Mouse (Mus musculus): ENCODE results near the gene Acd. TPM values are rescaled to one million over a fixed set of nuclear protein-coding genes. Genes with fewer than 3 reads are reported as not detected.
A peak's percentile ranks its signal among the peaks of the same experiment; 100 is the strongest.

The Acd gene
- polyA plus RNA-seq, 1 experiment from 2014 or later, result 22.4 TPM

GRCm38 (mm10) chr8:105725726-105726125 is 24.8 kb upstream of the Acd start:
- WGBS (ENCODE audit: insufficient replicate concordance), result 77% methylated on average over 5 of the region's 5 CpGs
- H3K4me3 ChIP-seq (ENCODE audit: low read depth, low read length), result no peak overlapping the region
- no peaks in the 10 kb centered on the region for H3K4me1 ChIP-seq (ENCODE audit: insufficient read depth)
- ATAC-seq (no peak), DNase-seq (no peak)
- H3K36me3 ChIP-seq (replicated peaks; ENCODE audit: insufficient read depth, low read length), result no peaks in the 10 kb centered on the region; the same call in 1 of the 2 replicates
- no peak overlapping the region for H3K4me2 ChIP-seq (ENCODE audit: low read depth, low read length)
- TF ChIP-seq EP300 (IDR thresholded peaks at IDR 0.05; ENCODE audit: low read depth) (no peak), CTCF (IDR thresholded peaks at IDR 0.05; ENCODE audit: low read depth) (no peak)
- no peaks in the 10 kb centered on the region for H3K9me3 ChIP-seq (ENCODE audit: low read length)
- no peaks in the 10 kb centered on the region for H3K27me3 ChIP-seq (ENCODE audit: insufficient read depth, low read length)
- H3K27ac ChIP-seq (ENCODE audit: low read depth), result no peak overlapping the region
- H3K9ac ChIP-seq (replicated peaks), result no peak overlapping the region

GRCm38 (mm10) chr8:105722861-105723260 is 22.0 kb upstream of the Acd start:
- Histone ChIP-seq H3K4me3 (ENCODE audit: low read depth, low read length) (no peak overlapping the region), H3K27me3 (ENCODE audit: insufficient read depth, low read length) (no peaks in the 10 kb centered on the region), H3K27ac (ENCODE audit: low read depth) (no peak overlapping the region), H3K9me3 (ENCODE audit: low read length) (no peaks in the 10 kb centered on the region), H3K36me3 (replicated peaks; ENCODE audit: insufficient read depth, low read length) (no peaks in the 10 kb centered on the region; the same call in 1 of the 2 replicates), H3K9ac (replicated peaks) (no peak overlapping the region), H3K4me1 (ENCODE audit: insufficient read depth) (no peaks in the 10 kb centered on the region), H3K4me2 (ENCODE audit: low read depth, low read length) (no peak overlapping the region)
- WGBS (ENCODE audit: insufficient replicate concordance), result 84% methylated on average over 9 of the region's 9 CpGs
- TF ChIP-seq EP300 (IDR thresholded peaks at IDR 0.05; ENCODE audit: low read depth) (no peak), CTCF (IDR thresholded peaks at IDR 0.05; ENCODE audit: low read depth) (no peak)
- ATAC-seq (no peak), DNase-seq (no peak)

- no peak for DNase-seq
- 73% methylated on average over 4 of the region's 4 CpGs for WGBS (ENCODE audit: insufficient replicate concordance)
- no peak for ATAC-seq
- Histone ChIP-seq H3K4me1 (ENCODE audit: insufficient read depth) (no peaks in the 10 kb centered on the region), H3K27me3 (ENCODE audit: insufficient read depth, low read length) (no peaks in the 10 kb centered on the region), H3K27ac (ENCODE audit: low read depth) (no peak overlapping the region), H3K9ac (replicated peaks) (no peak overlapping the region), H3K4me2 (ENCODE audit: low read depth, low read length) (no peak overlapping the region), H3K9me3 (ENCODE audit: low read length) (no peaks in the 10 kb centered on the region), H3K4me3 (ENCODE audit: low read depth, low read length) (no peak overlapping the region), H3K36me3 (replicated peaks; ENCODE audit: insufficient read depth, low read length) (no peaks in the 10 kb centered on the region; the same call in 1 of the 2 replicates)
- no peak for TF ChIP-seq CTCF (IDR thresholded peaks at IDR 0.05; ENCODE audit: low read depth)
- no peak for TF ChIP-seq EP300 (IDR thresholded peaks at IDR 0.05; ENCODE audit: low read depth)
These were observed 18.7 kb upstream of the Acd start for GRCm38 (mm10) chr8:105719637-105720036.

GRCm38 (mm10) chr8:105716302-105716945 is 15.5 kb upstream of the Acd start:
- H3K9ac ChIP-seq (replicated peaks), result no peak overlapping the region
- DNase-seq, result no peak
- H3K9me3 ChIP-seq (ENCODE audit: low read length), result no peaks in the 10 kb centered on the region
- no peak overlapping the region for H3K4me3 ChIP-seq (ENCODE audit: low read depth, low read length)
- H3K36me3 ChIP-seq (replicated peaks; ENCODE audit: insufficient read depth, low read length), result no peaks in the 10 kb centered on the region
- no peaks in the 10 kb centered on the region for H3K27me3 ChIP-seq (ENCODE audit: insufficient read depth, low read length)
- H3K4me2 ChIP-seq (ENCODE audit: low read depth, low read length), result no peak overlapping the region
- H3K4me1 ChIP-seq (ENCODE audit: insufficient read depth), result no peaks in the 10 kb centered on the region
- 87% methylated on average over 15 of the region's 15 CpGs for WGBS (ENCODE audit: insufficient replicate concordance)
- TF ChIP-seq CTCF (IDR thresholded peaks at IDR 0.05; ENCODE audit: low read depth), result peak; percentile 25; the same call in 1 of the 2 replicates
- no peak for TF ChIP-seq EP300 (IDR thresholded peaks at IDR 0.05; ENCODE audit: low read depth)
- H3K27ac ChIP-seq (ENCODE audit: low read depth), result no peak overlapping the region
- no peak for ATAC-seq

GRCm38 (mm10) chr8:105715042-105715441 is 14.1 kb upstream of the Acd start:
- no peak for ATAC-seq
- no peak overlapping the region for H3K27ac ChIP-seq (ENCODE audit: low read depth)
- no peaks in the 10 kb centered on the region for H3K36me3 ChIP-seq (replicated peaks; ENCODE audit: insufficient read depth, low read length)
- no peaks in the 10 kb centered on the region for H3K4me1 ChIP-seq (ENCODE audit: insufficient read depth)
- H3K4me3 ChIP-seq (ENCODE audit: low read depth, low read length), result no peak overlapping the region
- TF ChIP-seq CTCF (IDR thresholded peaks at IDR 0.05; ENCODE audit: low read depth) (no peak), EP300 (IDR thresholded peaks at IDR 0.05; ENCODE audit: low read depth) (no peak)
- WGBS (ENCODE audit: insufficient replicate concordance), result 41% methylated on average over 6 of the region's 6 CpGs
- H3K9ac ChIP-seq (replicated peaks), result no peak overlapping the region
- no peak overlapping the region for H3K4me2 ChIP-seq (ENCODE audit: low read depth, low read length)
- H3K27me3 ChIP-seq (ENCODE audit: insufficient read depth, low read length), result no peaks in the 10 kb centered on the region
- peak; percentile 19 for DNase-seq
- H3K9me3 ChIP-seq (ENCODE audit: low read length), result no peaks in the 10 kb centered on the region

GRCm38 (mm10) chr8:105714139-105714538 is 13.2 kb upstream of the Acd start:
- DNase-seq, result peak; percentile 92
- Histone ChIP-seq H3K27ac (ENCODE audit: low read depth) (no peak overlapping the region), H3K4me1 (ENCODE audit: insufficient read depth) (no peaks in the 10 kb centered on the region), H3K27me3 (ENCODE audit: insufficient read depth, low read length) (no peaks in the 10 kb centered on the region), H3K9me3 (ENCODE audit: low read length) (no peaks in the 10 kb centered on the region), H3K9ac (replicated peaks) (no peak overlapping the region), H3K4me2 (ENCODE audit: low read depth, low read length) (no peak overlapping the region), H3K36me3 (replicated peaks; ENCODE audit: insufficient read depth, low read length) (no peaks in the 10 kb centered on the region), H3K4me3 (ENCODE audit: low read depth, low read length) (no peak overlapping the region)
- WGBS (ENCODE audit: insufficient replicate concordance), result 5% methylated on average over 3 of the region's 3 CpGs
- TF ChIP-seq CTCF (IDR thresholded peaks at IDR 0.05; ENCODE audit: low read depth) (peak; percentile 95), EP300 (IDR thresholded peaks at IDR 0.05; ENCODE audit: low read depth) (peak; percentile 19; the same call in 1 of the 2 replicates)
- peak; percentile 71 for ATAC-seq

Measured in liver, postnatal 0 days (tissue).